Mouse (Mus musculus) lung, postnatal 10 days (tissue): ENCODE results near the gene Gm28729.
A peak's percentile ranks its signal among the peaks of the same experiment; 100 is the strongest.

ENCODE experiments used
- DNase-seq: peaks from one replicate; pipeline ENCODE4 v3.0.0; 2021

Gene Gm28729

GRCm38 (mm10) chr9:96460117-96460865, 64.8 kb downstream of the Gm28729 start:
- DNase-seq, result peak; percentile 58

- no peak for DNase-seq
These were observed 69.4 kb downstream of the Gm28729 start for GRCm38 (mm10) chr9:96455618-96456017.

GRCm38 (mm10) chr9:96452956-96453355, 72.1 kb downstream of the Gm28729 start:
- no peak for DNase-seq

GRCm38 (mm10) chr9:96450900-96451720, 74.0 kb downstream of the Gm28729 start:
- peak; percentile 59 for DNase-seq

GRCm38 (mm10) chr9:96449514-96449913, 75.5 kb downstream of the Gm28729 start:
- no peak for DNase-seq

GRCm38 (mm10) chr9:96445351-96445750, 79.7 kb downstream of the Gm28729 start:
- DNase-seq, result no peak

GRCm38 (mm10) chr9:96442081-96442480, 83.0 kb downstream of the Gm28729 start:
- DNase-seq, result no peak

GRCm38 (mm10) chr9:96438334-96438871, 86.7 kb downstream of the Gm28729 start:
- DNase-seq, result peak; percentile 70

- DNase-seq, result peak; percentile 83
These were observed 87.2 kb downstream of the Gm28729 start for GRCm38 (mm10) chr9:96437805-96438333.

- DNase-seq, result no peak
These were observed 87.9 kb downstream of the Gm28729 start for GRCm38 (mm10) chr9:96436901-96437804.
